Mouse (Mus musculus): ENCODE measurements around the gene Il1rapl2.

DNA sequence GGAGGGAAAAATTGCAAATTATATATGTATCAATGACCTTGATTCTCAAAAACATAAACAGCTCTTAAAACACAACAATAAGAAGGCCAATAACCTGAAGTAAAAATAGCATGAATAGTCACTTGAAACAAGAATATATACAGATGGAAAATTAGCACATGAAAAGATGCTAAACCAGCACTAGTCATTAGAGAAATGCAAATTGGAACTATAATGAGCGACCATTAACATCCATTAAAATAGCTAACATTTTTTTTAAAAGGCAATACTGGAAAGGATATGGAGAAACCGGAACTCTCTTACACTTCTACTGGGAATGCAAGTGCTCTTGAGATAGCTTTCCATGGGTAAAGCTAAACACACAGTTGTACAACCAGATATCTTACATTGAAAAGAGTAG, 879.4 kb downstream of the Il1rapl2 start:
- TF ChIP-seq CTCF (IDR thresholded peaks at IDR 0.05; ENCODE audit: low read depth, low read length), result no peak
- no peak for TF ChIP-seq POLR2A (IDR thresholded peaks at IDR 0.05; ENCODE audit: borderline replicate concordance, low read depth, low read length)
